Mouse (Mus musculus) ZHBTc4 (cell line): ENCODE data around the gene Gm45208.
"Not testable (repeated sequence)": the region's sequence is repeated elsewhere in the genome, so short reads cannot be mapped to it uniquely, and the experiment has no call there.

ENCODE experiments used
- DNase-seq: peaks from one replicate; pipeline ENCODE4 v3.0.0-alpha.2; 2011; ENCODE audit warnings: low read depth, low spot score

Gm45208 gene

GRCm38 (mm10) chrX:7727176-7727575 lies 5.1 kb downstream of the Gm45208 start:
- DNase-seq, result no peak

GRCm38 (mm10) chrX:7728215-7728921 lies 6.3 kb downstream of the Gm45208 start, which contains the start of gene Praf2:
Gene Praf2 (plus strand): TSS chrX:7728439.
- peak; percentile 96 for DNase-seq

- no peak for DNase-seq
These were observed 6.8 kb downstream of the Gm45208 start for GRCm38 (mm10) chrX:7728922-7729265.

- peak; percentile 79 for DNase-seq
These were observed 11.6 kb downstream of the Gm45208 start for GRCm38 (mm10) chrX:7733571-7734156.

- peak; percentile 42 for DNase-seq
These were observed 17.5 kb downstream of the Gm45208 start for GRCm38 (mm10) chrX:7739336-7740081.

- no peak for DNase-seq
These were observed 18.2 kb downstream of the Gm45208 start for GRCm38 (mm10) chrX:7740082-7740819.

GRCm38 (mm10) chrX:7741103-7741502 lies 19.1 kb downstream of the Gm45208 start:
- DNase-seq, result no peak

GRCm38 (mm10) chrX:7743470-7743869 lies 21.4 kb downstream of the Gm45208 start:
- peak; percentile 66 for DNase-seq

GRCm38 (mm10) chrX:7744940-7745339 lies 22.9 kb downstream of the Gm45208 start:
- no peak for DNase-seq

- DNase-seq, result no peak
These were observed 23.4 kb downstream of the Gm45208 start for GRCm38 (mm10) chrX:7745429-7745828.

GRCm38 (mm10) chrX:7750432-7751116 lies 28.5 kb downstream of the Gm45208 start, which contains the start of gene Ccdc120:
Gene Ccdc120 (minus strand): TSS chrX:7750905.
- peak; percentile 92 for DNase-seq

GRCm38 (mm10) chrX:7753627-7754026 lies 31.6 kb downstream of the Gm45208 start:
- DNase-seq, result not testable (repeated sequence)

GRCm38 (mm10) chrX:7762137-7762920 lies 40.3 kb downstream of the Gm45208 start, which contains the start of gene Tfe3:
Gene Tfe3 (plus strand): TSS chrX:7762560.
- peak; percentile 97 for DNase-seq

- no peak for DNase-seq
These were observed 40.8 kb downstream of the Gm45208 start for GRCm38 (mm10) chrX:7762921-7763197.

- peak; percentile 60 for DNase-seq
These were observed 41.8 kb downstream of the Gm45208 start for GRCm38 (mm10) chrX:7763631-7764393.

GRCm38 (mm10) chrX:7764657-7765280 lies 42.7 kb downstream of the Gm45208 start:
- peak; percentile 92 for DNase-seq

- peak; percentile 73 for DNase-seq
These were observed 43.2 kb downstream of the Gm45208 start for GRCm38 (mm10) chrX:7765281-7765670.

GRCm38 (mm10) chrX:7765764-7766163 lies 43.7 kb downstream of the Gm45208 start:
- DNase-seq, result peak; percentile 96

GRCm38 (mm10) chrX:7769302-7770017 lies 47.4 kb downstream of the Gm45208 start:
- no peak for DNase-seq
